Mouse (Mus musculus) kidney, postnatal 4 days (tissue): Measurements from ENCODE around the gene Atg101.
"Not testable (repeated sequence)": the region's sequence is repeated elsewhere in the genome, so short reads cannot be mapped to it uniquely, and the experiment has no call there.

Experiments used
- DNase-seq, 2 experiments: peaks; one replicate each; pipeline ENCODE4 v3.0.0; 2021; ENCODE audit warnings: mixed read lengths in 2 of 2

The Atg101 gene

DNA sequence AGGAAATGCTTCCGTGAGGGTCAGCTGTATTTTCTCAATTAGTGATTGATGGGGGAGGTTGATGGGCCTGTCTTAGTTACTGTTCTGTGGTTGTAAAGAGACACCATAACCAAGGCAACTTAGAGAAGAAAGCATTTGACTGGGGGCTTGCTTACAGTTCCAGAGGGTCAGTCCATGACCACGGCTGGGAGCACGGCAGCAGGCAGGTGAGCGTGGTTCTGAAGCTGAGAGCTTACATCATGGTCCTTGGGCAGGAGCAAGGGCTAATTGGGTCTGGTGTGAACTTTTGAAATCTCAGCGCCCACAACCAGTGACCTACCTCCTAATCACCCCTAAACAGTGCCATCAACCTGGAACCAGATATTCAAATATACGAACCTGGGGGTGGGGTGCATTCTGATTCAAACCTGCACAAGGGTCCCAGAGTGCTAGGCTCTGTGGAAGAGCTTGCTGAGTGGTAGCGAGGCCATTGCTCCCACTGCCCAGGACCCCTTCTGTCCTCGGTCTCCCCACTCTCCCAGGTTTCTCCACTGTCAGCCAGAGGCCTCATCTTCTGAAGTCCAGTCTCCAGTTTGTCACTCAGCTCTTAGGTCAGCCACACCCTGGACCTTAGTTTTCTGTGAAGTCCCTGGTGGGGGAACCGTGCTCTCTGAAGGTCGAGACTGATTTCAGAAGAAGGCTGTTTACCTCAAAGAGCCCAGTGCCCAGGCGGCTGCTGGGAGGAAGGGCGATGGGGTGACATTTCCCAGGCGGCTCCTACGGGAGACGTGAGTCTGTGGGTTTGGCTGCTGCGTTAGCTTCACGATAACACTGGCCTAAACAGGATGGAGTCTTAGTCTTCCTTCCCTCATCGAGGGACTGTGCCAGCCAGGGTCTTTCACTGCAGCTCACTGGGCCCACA is 33.1 kb downstream of the Atg101 start:
- DNase-seq = no peak

DNA sequence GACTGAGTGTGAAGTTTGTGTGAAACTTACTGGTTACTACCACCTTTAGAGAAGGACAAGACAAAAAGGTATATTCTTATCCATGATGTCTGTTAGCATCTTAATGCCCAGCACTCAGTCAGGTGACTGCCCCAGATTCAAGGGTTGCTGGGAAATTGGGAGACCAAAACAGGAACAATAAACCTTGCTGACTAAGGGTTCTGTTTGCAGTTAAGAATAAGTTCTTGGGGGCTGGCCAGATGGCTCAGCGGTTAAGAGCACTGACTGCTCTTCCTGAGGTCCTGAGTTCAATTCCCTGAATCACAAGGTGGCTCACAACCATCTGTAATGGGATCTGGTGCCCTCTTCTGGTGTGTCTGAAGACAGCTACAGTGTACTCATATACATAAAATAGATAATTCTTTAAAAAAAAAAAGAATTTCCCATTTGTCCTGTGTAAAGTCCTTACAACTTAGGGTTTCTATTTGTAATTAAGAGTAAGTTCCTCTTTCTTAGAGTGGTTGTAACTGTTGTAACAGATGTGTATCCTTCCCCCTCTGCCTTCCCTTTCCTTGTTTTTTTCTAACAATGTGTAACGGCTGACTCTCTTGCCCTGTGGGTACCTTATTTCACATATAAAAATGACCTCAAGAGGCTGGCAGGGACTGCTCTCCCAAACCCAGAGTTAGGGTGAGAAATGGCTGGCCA is 33.9 kb downstream of the Atg101 start:
- no peak for DNase-seq

- DNase-seq = peak in 1 of 2 experiments; percentile 18
Observed at GRCm38 (mm10) chr15:101318889-101319765, 35.1 kb downstream of the Atg101 start.

- DNase-seq = no peak
Observed at GRCm38 (mm10) chr15:101320010-101320617, 36.0 kb downstream of the Atg101 start.

DNA sequence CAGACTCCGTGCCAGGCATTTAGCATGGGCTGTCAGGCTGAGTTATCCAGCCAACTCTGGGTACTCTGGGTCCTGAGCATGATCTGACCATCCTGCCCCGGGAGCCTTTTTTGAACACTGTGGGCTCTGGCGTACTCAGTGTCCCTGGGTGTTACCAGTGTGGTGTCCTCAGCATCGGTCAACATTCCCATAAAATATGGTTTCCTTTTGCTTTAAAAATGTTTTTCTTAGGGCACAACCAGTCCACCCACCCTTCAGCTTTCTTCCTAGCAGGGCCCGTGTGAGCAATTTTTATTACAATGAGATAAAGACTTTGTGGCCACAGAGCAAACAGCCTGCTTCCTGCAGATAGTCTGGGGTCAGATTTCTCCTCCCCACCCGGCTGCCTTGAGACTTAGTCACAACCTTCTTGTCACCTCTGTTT is 36.6 kb downstream of the Atg101 start:
- DNase-seq = peak in 1 of 2 experiments; percentile 38

DNA sequence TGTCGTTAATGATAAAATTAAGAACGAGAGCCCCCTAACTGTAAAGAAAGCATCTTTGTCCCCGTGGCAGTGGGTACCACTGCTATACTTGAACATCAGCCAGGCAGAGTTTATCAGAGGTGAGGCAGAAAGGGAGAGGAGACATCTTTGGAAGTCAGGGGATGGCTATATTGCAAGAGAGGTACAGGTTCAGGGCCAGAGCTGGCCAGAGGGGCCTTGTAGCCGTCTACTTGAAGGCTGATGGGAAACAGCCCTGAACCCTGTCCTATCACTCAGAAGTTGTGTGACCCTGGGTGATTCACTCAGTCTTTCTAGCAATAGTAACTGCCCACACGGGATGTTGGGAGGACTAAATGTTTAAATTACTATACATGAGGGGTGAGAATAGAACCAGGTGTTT is 37.1 kb downstream of the Atg101 start:
- no peak for DNase-seq

DNA sequence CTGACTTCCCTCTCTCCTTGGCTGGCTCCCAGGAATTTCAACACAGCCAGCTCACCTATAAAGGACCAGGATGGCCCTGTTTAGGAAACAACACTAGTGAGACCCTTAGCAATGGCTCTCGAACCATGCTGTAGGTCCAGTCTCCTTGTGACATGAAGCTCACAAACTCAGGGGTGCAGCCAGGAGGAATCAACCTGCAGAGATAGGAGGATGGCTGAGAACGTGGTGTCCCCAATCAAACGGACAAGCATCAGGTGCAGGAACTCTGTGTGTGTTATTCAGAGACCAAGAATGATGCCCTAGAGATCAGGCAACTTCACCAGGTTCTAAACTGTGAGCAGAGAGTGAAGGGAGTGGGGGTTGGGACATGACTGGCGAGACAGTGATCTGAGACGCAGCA is 38.0 kb downstream of the Atg101 start:
- no peak for DNase-seq

DNA sequence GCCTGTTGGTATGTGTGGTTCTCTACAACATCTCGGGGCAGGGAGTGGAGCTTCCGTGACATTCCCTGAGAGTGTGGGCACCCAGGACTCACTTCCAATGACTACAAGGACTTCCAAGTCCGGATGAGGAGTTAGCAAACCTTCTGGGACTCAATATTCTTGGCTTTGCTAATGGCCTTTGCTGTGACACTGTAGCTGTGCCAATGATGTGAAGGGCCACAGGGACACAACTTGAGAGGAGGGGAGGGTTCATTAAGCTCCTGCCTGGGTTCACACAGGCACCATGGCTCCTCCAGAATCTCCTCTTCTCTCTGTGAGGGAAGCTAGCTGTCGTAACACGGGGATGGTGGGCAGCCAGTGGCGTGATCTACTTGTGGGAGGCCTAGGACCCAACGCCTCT is 38.6 kb downstream of the Atg101 start:
- no peak for DNase-seq

GRCm38 (mm10) chr15:101323511-101323910 is 39.4 kb downstream of the Atg101 start:
- no peak for DNase-seq

GRCm38 (mm10) chr15:101324409-101324808 is 40.3 kb downstream of the Atg101 start:
- not testable (repeated sequence) for DNase-seq

GRCm38 (mm10) chr15:101325991-101326534 is 42.0 kb downstream of the Atg101 start:
- no peak for DNase-seq

- DNase-seq = peak; percentile 93
Observed at GRCm38 (mm10) chr15:101327282-101327681, 43.2 kb downstream of the Atg101 start.

DNA sequence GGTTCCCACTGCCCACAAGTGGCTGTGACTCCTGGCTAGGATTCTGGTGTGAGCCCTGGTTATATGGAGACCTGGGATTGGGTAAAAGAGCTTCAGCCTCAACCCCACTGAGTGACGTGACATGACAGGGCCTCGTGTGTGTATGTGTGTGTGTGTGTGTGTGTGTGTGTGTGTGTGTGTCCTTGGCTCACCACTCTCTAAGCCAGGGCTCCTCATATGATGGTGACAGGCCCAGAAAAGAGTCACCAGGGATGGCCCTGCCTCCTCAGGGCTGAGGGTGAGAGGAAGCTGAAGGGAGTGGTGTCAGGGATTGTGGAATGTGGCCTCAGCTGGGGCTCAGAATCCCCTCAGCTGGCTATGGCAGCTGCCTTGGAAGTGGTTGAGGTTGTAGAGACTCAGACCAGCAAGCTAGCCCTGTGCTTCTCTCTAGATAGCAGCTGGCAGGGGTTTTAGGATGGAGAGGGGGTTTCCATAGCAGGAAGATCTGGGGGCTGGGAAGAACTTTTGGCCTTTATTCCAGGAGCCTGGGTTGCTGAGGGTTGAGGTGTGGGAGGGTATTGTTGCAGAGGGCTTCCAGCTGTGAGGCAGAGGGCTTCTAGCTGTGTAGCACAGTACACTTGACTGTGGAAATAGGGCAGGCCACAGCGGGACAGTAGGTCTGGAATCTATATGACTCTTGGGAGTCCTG is 44.9 kb downstream of the Atg101 start:
- DNase-seq = no peak

GRCm38 (mm10) chr15:101329564-101329892 is 45.5 kb downstream of the Atg101 start:
- no peak for DNase-seq

- DNase-seq = no peak
Observed at GRCm38 (mm10) chr15:101331090-101331489, 47.0 kb downstream of the Atg101 start.

DNA sequence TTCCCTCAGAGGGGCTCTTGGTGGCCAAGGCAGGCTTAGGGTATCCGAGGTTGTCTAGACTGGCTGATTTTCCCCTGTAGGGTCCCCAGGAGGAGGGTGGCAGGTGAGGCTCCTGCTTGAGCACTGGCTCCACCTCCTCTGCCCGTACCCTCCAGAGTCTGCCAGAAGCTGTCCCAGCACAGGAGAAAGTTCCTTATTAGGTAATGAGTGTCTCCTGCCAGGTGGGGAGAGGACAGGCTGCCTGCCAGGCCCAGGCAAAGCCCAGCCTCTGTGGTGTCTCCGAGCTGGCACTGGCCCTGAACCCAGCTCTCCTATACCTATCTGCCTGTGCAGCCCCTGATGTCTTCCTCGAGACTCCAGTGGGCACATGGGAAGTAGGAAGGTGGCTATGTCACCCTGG is 48.3 kb downstream of the Atg101 start:
- no peak for DNase-seq

DNA sequence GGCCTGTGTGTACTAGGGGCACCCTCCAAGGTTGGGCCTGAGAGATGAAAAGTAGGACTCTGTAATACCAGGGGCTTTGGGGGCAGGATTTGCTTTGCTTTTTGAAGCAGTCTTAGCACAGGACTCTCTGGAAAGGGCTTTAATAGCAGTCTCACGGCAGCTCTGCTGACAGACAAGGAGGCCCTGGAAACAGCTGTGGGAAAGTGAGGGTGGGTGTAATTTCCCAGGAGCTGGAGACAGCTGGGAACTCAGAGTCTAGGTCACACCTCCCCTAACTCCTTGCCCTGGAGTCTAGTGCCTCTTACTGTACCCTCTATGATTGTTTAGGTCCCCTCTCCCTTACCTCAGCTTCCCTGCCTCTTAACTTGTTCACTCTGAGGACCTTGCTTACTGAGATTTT is 49.1 kb downstream of the Atg101 start:
- no peak for DNase-seq

DNA sequence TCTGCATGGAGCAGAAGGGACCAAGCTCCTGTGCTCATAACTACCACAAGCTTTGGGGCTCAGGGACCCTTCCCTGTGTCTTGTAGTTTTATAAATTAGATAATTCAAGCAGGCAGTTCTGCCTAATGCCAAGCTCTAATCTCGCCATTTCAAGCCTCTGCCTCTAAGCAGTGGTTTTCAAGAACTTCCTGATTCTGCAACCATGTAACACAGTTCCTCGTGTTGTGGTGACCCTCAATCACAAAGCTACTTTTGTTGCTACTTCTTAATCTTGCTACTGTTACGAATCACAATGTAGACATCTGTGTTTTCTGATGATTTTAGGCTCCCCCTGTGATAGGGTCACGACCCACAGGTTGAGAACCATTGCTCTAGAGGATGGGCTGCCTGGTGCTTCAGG is 49.6 kb downstream of the Atg101 start:
- DNase-seq = no peak

DNA sequence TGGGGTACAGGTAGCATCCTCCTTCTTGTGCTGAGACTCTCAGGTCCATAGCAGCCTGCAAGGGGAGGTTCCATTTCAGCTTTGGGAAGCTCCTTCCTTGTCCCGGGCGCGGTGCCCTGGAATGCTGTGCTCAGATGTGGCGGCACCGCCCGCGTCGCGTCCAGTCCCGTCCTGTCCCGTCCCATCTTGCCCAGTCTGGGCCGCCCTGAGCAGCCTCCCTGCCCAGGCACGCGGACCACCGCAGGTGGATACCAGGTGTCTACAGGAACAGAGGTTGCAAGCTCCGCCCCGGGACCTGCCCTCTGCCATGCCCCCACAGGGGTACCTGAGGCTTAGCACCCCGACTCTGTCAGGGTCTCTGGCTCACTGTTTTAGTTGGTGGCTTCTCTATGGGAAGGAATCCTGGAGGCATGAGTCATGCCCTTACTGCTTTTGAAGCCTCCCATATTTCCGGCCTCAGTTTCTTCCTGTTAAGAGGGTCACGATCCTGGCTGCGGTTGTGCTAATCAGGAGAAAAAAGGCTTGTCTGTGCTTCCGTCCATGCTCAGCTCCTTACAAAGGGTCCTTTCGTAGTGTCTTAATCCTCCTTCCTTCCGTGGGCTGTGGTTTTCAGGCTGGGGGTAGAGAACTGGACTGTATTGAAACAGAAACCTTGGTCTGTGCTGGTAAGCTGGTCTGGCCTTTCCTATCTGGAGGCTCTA is 52.6 kb downstream of the Atg101 start:
- no peak for DNase-seq

- DNase-seq = no peak
Observed at GRCm38 (mm10) chr15:101338359-101338758, 54.3 kb downstream of the Atg101 start.

DNA sequence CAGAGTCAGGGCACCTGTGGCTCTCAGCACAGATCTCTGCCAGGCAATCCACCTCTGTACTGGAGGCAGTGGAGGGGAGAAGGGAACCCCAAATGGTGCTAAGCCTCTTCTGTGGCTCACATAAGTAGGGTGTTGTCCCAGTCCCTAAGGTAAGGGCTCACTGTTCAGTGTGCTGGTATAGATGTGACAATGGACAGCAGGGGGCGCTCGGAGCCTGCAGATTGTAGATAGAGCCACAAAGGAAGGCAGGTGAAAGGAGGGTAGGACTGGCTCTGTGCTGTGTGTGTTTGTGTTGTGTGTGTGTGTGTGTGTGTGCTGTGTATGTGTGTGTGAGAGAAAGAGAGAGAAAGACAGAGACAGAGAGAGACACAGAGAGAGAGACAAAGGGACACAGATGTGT is 55.5 kb downstream of the Atg101 start:
- DNase-seq = peak; percentile 94 to 95
